Mouse (Mus musculus) urinary bladder, postnatal 14 days (tissue): ENCODE measurements around the gene Lce3a.

Source experiments
- DNase-seq: peaks from one replicate; pipeline ENCODE4 v3.0.0; 2021; ENCODE audit warnings: low spot score

Lce3a gene

DNA sequence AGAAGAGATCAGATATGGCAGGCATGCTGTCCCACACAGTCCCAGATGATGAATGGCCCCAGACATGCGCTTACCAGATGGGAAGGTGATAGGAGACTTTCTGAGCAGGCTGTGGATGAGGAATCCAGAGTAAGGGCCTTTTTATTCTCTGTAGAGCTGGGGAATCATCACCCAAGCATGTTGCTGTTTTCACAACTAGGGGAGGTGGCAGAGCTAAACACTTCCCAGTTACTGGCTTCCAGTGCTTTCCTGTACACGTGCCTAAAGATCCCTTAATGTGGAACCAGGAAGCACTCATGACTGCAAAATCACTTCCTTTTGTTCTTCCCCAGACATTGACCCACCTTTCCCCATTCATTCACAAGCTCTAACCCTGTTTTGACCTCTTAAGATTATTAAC is at the start of gene Lce3a:
Lce3a (minus strand) TSS at position 101 of the 400 bp plus-strand sequence.
- DNase-seq, result no peak

DNA sequence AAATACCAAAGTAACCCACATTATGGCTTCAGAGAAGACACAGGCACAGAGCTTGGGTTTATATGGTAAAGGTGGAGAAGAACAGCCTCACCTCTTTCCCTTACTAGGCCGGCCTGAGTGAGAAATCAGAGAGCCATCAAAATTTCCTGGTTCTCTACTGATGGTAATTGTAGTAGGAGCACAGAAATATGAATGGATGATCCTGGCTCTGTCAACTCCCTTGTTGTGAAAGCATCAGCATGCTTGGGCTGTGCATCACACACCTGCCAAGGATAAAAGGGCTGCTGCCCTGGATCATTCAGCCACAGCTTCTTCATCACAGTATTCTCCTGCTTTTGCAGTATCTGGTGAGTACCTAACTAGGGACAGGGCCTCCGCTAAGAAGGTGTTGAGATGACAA is 40.7 kb upstream of the Lce3a start, which contains the start of gene Lce3e:
Lce3e (plus strand) TSS at position 301 of the 400 bp plus-strand sequence.
- no peak for DNase-seq

DNA sequence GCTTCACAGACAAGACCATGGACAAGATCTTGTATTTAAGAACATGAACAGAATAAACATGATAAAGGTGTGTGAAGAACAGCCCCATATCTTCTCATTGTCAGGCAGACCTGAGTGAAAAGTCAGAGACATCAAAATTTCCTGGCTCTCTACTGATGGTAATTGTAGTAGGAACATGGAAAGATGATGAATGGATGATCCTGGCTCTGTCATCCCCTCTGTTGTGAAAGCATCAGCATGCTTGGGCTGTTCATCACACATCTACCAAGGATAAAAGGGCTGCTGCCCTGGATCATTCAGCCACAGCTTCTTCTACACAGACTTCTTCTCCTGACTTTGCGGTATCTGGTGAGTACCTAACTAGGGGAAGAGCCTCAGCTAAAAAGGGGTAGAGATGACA is 31.1 kb upstream of the Lce3a start, which contains the start of gene Lce3d:
Lce3d (plus strand) TSS at position 301 of the 400 bp plus-strand sequence.
- no peak for DNase-seq

DNA sequence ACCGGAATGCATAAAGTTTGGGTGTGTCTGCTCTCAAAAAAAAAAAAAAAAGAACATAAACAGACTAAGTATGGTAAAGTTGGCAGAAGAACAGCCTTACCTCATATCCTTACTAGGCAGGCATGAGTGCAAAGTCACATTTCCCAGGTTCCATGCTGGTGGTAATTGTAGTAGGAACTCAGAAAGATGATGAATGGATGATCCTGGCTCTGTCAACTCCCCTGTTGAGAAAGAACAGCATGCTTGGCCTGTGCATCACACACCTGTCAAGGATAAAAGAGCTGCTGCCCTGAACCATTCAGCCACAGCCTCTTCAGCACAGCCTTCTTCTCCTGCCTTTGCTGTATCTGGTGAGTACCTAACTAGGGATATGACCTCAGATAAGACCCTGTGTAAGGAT is 18.2 kb upstream of the Lce3a start, which contains the start of gene Lce3c:
Lce3c (plus strand) TSS at position 301 of the 400 bp plus-strand sequence.
- no peak for DNase-seq

DNA sequence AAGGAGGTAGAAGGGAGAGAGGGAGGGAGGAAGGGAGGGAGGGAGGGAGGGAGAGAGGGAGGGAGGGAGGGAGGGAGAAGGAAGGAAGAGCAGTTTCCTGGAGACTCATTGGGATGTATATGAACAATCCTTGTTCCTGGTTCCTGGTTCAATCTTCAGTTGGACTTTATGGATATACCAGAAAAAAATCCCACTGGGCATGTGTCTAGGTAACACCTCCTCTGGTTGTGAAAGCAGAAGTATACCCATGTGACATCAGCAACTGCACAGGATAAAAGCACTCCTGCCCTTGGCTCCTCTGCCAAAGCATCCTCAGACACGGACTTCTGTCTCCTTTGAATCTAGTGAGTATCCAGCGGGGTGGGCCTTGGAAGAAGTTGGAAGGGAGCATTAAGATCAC is 6.6 kb upstream of the Lce3a start, which contains the start of gene Lce3b:
Lce3b (plus strand) TSS at position 301 of the 400 bp plus-strand sequence.
- no peak for DNase-seq

DNA sequence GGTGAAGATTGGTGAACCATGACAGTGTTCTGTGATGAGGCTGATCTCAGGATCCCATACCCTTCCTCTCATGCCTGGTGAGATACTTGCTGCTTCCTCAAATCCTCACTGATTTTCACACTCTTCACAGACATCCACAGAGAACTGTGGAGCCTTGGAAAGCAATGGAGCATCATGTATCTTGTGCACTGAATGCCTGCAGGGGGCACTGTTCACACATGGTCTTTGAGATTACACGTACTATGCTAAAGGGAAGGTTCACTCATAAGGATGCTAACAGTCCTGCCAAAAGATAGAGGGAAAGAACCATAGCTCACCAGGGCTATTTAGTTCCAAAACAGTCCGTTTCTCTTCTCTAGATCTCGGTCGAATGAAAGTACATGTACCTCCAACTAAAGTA is 5.7 kb downstream of the Lce3a start:
- peak; percentile 61 for DNase-seq

DNA sequence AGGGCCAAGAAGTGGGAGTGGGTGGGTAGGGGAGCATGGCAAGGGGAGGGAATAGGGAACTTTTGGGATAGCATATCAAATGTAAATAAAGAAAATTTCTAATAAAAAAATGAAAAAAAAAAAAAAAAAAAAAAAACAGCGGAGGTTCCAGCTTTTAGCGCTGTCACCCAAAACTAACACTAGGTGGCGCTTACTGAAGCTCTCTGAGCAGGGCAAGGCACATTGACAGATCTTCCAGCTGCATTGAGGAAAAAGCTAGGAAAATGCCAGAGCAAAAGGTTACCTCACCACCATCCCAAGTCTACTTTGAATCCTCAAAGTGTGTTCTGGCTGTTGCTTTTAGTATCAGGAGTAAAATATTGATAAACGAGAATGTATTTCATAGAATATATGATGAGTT is 18.5 kb downstream of the Lce3a start:
- peak; percentile 16 for DNase-seq

DNA sequence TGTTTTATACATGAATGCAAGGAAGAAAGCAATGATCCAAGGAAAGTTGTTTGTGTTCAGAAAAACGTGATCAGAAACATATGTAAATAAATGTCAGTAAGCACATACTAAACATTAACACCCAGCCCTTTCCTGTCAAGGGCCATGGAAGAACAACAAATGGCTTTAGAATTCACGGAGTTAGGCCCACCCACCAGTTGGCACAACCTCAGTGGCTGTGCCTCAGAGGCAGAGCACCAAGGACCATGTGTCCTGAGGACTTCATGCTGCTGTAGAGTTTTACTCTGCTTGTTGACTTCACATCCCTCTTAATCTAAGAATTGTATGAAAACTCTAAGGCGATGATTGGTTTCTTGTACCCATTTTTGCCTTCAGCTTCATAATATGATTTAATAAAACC is 20.8 kb downstream of the Lce3a start:
- no peak for DNase-seq

DNA sequence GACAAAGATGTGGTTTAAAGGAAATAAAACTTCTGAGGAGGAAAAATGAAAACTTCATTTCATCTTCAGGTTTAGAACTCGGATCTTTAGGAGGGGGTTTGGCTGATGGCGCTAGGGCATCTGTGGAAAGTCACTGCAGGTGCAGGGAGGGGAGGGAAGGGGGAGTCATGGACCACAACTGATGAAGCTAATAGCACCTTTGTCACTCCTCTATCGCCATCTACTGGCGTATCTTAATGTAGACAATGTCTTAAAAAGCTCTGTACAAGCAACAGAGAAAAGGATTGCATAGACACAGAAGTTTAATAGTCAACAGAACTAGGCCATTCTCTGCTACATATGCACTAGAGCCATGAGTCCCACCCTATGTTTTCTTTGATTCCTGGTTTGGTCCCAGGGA is 22.4 kb downstream of the Lce3a start:
- DNase-seq, result no peak

DNA sequence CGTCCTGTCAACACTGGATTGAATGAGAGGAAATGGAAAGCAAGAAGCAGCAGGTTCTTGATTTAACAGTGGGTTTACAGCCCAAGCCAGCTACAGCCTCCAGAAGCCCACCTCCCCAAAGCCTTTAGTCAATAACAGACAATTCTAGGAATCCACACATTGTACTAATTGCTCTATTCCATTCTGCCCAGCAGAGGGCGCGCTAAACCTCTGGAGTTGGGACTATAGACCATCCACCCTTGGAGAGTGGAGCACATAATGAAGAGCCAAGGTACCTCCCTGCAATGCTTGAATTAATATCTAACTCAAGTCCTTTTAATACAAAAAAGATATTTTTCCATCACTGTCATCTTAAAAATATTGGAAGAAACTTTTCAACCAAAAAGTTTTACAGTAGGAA is 23.0 kb downstream of the Lce3a start:
- DNase-seq, result peak; percentile 22

DNA sequence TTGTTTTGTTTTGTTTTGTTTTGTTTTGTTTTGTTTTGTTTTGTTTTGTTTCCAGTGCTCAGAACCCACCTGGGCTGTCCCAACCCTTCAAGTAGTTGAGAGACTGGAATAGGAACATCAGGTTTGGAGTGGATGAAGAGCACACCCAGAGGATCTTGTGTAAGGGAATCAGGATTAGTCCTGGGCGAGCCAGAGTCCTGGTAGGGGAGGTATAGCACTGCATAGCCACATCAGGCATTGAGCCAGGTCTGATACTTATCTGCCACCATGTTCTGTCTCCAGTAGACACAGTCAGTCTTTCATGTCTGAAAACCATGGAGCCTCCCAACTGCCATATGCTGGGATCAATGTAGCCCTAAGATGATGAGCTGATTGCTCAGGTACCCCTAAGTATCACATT is 31.5 kb downstream of the Lce3a start:
- DNase-seq, result peak; percentile 5

DNA sequence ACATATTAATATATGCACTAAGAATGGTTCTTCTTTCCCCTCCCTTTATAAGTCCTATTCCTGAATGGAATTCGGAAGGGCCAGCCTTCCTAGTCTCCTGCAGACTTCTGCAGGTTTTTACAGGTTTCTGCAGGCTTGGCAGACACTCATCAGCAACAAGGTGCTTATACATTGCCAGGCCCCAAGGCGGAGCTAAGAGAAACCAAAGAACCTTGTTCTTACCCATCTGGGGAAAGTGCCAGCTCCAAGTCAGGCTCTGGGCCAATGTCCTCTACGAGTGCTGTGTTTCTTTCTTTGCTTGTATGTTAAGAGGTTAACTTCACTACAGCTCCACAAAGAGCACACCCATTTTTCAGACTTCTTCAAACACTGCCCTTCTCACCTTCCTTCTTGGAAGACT is 32.0 kb downstream of the Lce3a start:
- peak; percentile 66 for DNase-seq
